Mouse (Mus musculus) forebrain, embryonic 11.5 days (tissue): ENCODE measurements around the gene Klk15. TPM values are rescaled to one million over a fixed set of nuclear protein-coding genes. Genes with fewer than 3 reads are reported as not detected.
A peak's percentile ranks its signal among the peaks of the same experiment; 100 is the strongest.

Experiments
- ATAC-seq: fragments of 200-750 bp; cut with Nextera tagmentation; replicated peaks from 2 replicates; pipeline ENCODE4 v1.8.0; 2017; ENCODE audit warnings: moderate TSS enrichment; ENCODE audit not compliant: low FRiP score
- DNase-seq: peaks from one replicate; pipeline ENCODE4 v3.0.0-alpha.2; 2017; ENCODE audit warnings: low spot score
- H3K27ac ChIP-seq: fragments of 300-500 bp; sonication (generic); 2 replicates; pipeline ENCODE4 v1.5.1; 2014; ENCODE audit warnings: low read depth, low read length
- H3K27me3 ChIP-seq: fragments of 300-500 bp; sonication (generic); 2 replicates; pipeline ENCODE4 v1.6.1; 2014; ENCODE audit warnings: mild to moderate bottlenecking, low read length, mixed read lengths; ENCODE audit not compliant: control insufficient read depth, insufficient read depth
- H3K36me3 ChIP-seq: fragments of 300-500 bp; sonication (generic); 2 replicates; pipeline ENCODE4 v1.6.1; 2014; ENCODE audit warnings: mild to moderate bottlenecking, low read length, moderate library complexity, mixed read lengths; ENCODE audit not compliant: control insufficient read depth, insufficient read depth
- H3K4me1 ChIP-seq: fragments of 300-500 bp; sonication (generic); replicated peaks from 2 replicates; pipeline ENCODE4 v1.6.1; 2014; ENCODE audit warnings: low read length, mixed read lengths; ENCODE audit not compliant: control insufficient read depth, insufficient read depth
- H3K4me2 ChIP-seq: fragments of 300-500 bp; sonication (generic); 2 replicates; pipeline ENCODE4 v1.6.1; 2014; ENCODE audit warnings: low read depth, mild to moderate bottlenecking, low read length, moderate library complexity, mixed read lengths; ENCODE audit not compliant: severe bottlenecking
- H3K4me3 ChIP-seq: fragments of 300-500 bp; sonication (generic); 2 replicates; pipeline ENCODE4 v1.5.1; 2014; ENCODE audit warnings: low read depth, low read length
- H3K9ac ChIP-seq: fragments of 300-500 bp; sonication (generic); 2 replicates; pipeline ENCODE4 v1.6.1; 2014; ENCODE audit warnings: low read length
- H3K9me3 ChIP-seq: fragments of 300-500 bp; sonication (generic); 2 replicates; pipeline ENCODE4 v1.6.1; 2016; ENCODE audit warnings: low read length, mixed read lengths; ENCODE audit not compliant: control insufficient read depth
- WGBS: fragments of 180-500 bp; shearing (Covaris S2); extraction: QIAGEN DNeasy Blood & Tissue Kit; methylation state at CpG from one replicate; pipeline ENCODE4 v1.1.7; 2014; 5-methylcytosine and 5-hydroxymethylcytosine counted together
- polyA plus RNA-seq: library from polyadenylated mRNA; unstranded; fragments of >200 nt; fragmentation: Nextera tagmentation; extraction: Ambion mirVana; gene quantifications from 2 replicates; pipeline ENCODE4 v1.2.1, GENCODE M21; 2014

The Klk15 gene
- not detected in 2 replicates for polyA plus RNA-seq

DNA sequence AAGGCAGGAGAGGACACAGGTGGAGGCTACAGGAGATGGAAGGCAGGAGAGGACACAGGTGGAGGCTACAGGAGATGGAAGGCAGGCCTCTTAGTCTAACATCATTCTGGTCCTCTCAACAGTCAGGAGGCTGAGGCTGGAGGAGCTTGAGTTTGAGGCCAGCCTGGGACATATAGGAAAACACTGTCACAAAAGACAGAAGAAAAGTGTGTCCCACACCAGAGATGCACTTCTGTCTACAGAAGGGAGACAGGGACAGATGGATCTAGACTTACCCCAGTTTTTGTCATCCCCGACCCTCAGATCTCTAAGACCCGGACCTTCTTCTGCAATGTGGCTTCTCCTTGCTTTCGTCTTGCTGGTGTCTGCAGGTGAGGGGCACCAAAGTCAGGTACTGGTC lies at the start of gene Klk15:
TSS of gene Klk15 (plus strand) at position 301 of the 400 bp plus-strand sequence.
- WGBS = 86% methylated on average over 3 of the region's 3 CpGs
- no peaks in the 10 kb centered on the region for H3K9me3 ChIP-seq
- no peak within 1 kb of the TSS for H3K4me3 ChIP-seq
- ATAC-seq (no peak), DNase-seq (no peak)
- H3K27ac ChIP-seq = no peak within 1 kb of the TSS
- no peak within 1 kb of the TSS for H3K9ac ChIP-seq
- no peaks in the 10 kb centered on the region for H3K27me3 ChIP-seq
- no peaks in the 10 kb centered on the region for H3K36me3 ChIP-seq
- no peaks in the 10 kb centered on the region for H3K4me1 ChIP-seq
- H3K4me2 ChIP-seq = no peak within 1 kb of the TSS

GRCm38 (mm10) chr7:43891365-43891764 lies 42.2 kb upstream of the Klk15 start:
- H3K27ac ChIP-seq = no peak overlapping the region
- no peaks in the 10 kb centered on the region for H3K36me3 ChIP-seq
- no peak overlapping the region for H3K4me3 ChIP-seq
- H3K9me3 ChIP-seq = no peaks in the 10 kb centered on the region
- 70% methylated on average over 5 of the region's 5 CpGs for WGBS
- DNase-seq (peak; percentile 7), ATAC-seq (no peak)
- no peak overlapping the region for H3K9ac ChIP-seq
- H3K27me3 ChIP-seq = no peaks in the 10 kb centered on the region
- H3K4me2 ChIP-seq = no peak overlapping the region
- no peaks in the 10 kb centered on the region for H3K4me1 ChIP-seq

- ATAC-seq = no peak
- 70% methylated on average over 3 of the region's 3 CpGs for WGBS
These were observed 41.8 kb upstream of the Klk15 start for GRCm38 (mm10) chr7:43891788-43892187.

DNA sequence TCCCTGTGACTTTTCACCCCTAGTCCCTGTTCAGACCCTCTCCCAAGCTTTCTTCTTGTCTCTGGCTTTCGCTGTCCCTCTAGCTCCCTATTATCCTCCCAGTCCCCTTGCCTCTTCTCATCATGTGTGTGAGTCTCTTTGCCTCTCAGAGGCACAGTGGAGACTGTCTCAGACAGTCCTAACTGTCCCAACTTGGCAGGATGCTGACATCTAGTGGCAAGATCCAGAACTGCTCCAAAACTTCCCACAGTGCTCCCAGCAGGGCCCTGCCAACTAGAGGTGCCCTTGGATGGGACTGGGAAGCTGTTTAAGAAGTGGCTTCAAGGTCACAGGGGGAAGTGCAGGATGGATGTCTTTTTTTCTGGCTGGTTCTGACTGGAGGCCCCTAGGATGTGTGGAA lies 38.7 kb upstream of the Klk15 start:
- Histone ChIP-seq H3K9ac (no peak overlapping the region), H3K4me3 (no peak overlapping the region), H3K36me3 (no peaks in the 10 kb centered on the region), H3K4me1 (no peaks in the 10 kb centered on the region), H3K4me2 (no peak overlapping the region), H3K9me3 (no peaks in the 10 kb centered on the region), H3K27me3 (no peaks in the 10 kb centered on the region), H3K27ac (no peak overlapping the region)
- ATAC-seq (peak; percentile 91), DNase-seq (peak; percentile 90)
- 4% methylated on average over 1 of the region's 1 CpGs for WGBS

More at GRCm38 (mm10) chr7:43891788-43892187, 41.8 kb upstream of the Klk15 start:
- Histone ChIP-seq H3K36me3 (no peaks in the 10 kb centered on the region), H3K4me2 (no peak overlapping the region), H3K4me3 (no peak overlapping the region), H3K9me3 (no peaks in the 10 kb centered on the region), H3K27ac (no peak overlapping the region), H3K4me1 (no peaks in the 10 kb centered on the region), H3K9ac (no peak overlapping the region), H3K27me3 (no peaks in the 10 kb centered on the region)
- DNase-seq = peak; percentile 18

- Histone ChIP-seq H3K4me1 (no peaks in the 10 kb centered on the region), H3K27me3 (no peaks in the 10 kb centered on the region), H3K4me3 (no peak overlapping the region), H3K9me3 (no peaks in the 10 kb centered on the region), H3K27ac (no peak overlapping the region), H3K36me3 (no peaks in the 10 kb centered on the region), H3K4me2 (no peak overlapping the region), H3K9ac (no peak overlapping the region)
- no peak for ATAC-seq
- DNase-seq = no peak
- 75% methylated on average over 9 of the region's 9 CpGs for WGBS
These were observed 18.7 kb upstream of the Klk15 start for GRCm38 (mm10) chr7:43914821-43915220.

DNA sequence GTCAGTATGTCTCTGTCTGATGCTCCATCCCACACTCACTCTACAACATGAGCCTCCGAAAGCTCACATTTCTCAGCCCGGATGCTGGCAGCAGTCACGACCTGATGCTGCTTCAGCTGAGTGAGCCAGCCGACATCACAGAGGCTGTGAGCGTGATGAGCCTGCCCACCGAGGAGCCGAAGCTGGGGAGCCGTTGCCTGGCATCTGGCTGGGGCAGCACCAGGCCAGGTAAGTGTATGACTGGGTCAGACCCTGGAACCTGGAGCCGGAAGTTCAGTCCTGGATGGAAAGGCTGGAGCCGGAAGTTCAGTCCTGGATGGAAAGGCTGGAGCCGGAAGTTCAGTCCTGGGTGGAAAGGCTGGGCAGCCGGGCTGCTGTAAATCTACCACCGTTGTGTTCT lies 15.1 kb upstream of the Klk15 start:
- H3K4me2 ChIP-seq = no peak overlapping the region
- no peak overlapping the region for H3K27ac ChIP-seq
- no peaks in the 10 kb centered on the region for H3K4me1 ChIP-seq
- no peak for ATAC-seq
- H3K4me3 ChIP-seq = no peak overlapping the region
- no peaks in the 10 kb centered on the region for H3K9me3 ChIP-seq
- DNase-seq = peak; percentile 42
- WGBS = 87% methylated on average over 13 of the region's 13 CpGs
- no peaks in the 10 kb centered on the region for H3K27me3 ChIP-seq
- no peaks in the 10 kb centered on the region for H3K36me3 ChIP-seq
- H3K9ac ChIP-seq = no peak overlapping the region

DNA sequence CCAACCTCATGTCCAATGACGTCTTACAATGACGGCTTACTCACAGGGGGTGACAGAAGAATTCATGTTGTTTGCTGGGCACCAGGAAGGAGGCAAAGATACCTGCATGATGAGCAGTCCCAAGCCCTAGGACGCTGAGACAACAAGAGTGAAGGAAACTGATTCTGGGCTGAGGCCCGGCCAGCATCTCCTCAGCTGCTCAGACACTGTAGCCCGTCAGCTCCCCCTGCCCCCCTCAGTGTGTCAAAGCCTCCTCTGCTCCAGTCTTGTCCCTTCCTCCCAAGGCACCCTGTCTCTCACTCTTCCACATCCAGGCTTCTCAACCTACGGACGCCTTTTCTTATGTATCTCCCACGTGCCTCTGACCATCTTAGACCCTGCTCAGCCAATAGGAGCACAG lies 14.7 kb upstream of the Klk15 start:
- no peak for ATAC-seq

DNA sequence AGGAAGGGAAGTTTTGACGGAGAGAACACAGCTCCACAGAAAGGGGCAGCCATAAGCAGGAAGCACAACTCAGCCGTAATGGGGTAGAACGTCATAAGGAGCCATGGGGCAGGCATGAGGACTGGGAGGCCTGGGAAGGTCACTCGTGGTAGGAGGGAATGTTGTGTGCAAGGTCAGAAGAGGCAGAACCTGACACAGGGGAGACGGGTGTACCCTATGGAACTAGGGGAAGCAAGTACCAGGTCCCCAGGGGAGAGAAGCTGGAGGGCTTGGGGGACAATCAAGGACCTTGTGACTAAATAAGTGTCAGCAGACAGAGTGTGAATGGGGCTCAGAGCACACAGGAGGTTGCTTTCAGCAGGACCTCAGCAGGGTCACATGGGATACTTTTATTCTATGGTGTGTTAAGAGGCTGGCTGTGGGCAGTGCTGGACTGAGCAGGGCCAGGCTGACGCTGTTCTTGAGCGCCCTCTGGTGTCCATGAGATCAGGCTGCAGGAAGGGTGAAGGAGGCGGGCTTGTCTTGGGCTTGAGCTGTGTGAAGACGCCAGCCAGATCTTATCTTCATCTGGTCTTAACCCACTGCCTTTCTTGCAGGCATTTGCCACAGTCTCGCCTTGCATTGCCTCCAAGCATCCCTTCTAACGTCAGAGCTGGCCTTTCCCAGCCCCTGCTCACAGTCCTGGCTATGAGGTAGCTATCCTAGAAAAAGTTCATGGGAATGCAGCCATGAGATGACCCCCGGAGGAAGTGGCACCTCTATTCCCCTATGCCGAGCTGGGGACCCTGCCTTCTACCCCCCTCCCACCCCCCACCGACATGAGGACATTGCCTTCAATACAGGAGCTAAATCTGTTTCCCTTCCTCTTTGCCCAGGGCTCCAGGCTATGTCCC lies 13.7 kb upstream of the Klk15 start:
- H3K36me3 ChIP-seq = no peaks in the 10 kb centered on the region
- peak; percentile 86 for DNase-seq
- H3K4me3 ChIP-seq = no peak overlapping the region
- H3K4me2 ChIP-seq = no peak overlapping the region
- no peak overlapping the region for H3K27ac ChIP-seq
- no peaks in the 10 kb centered on the region for H3K9me3 ChIP-seq
- H3K9ac ChIP-seq = no peak overlapping the region
- no peaks in the 10 kb centered on the region for H3K27me3 ChIP-seq
- 33% methylated on average over 14 of the region's 14 CpGs for WGBS
- peak; percentile 88 for ATAC-seq
- H3K4me1 ChIP-seq = no peaks in the 10 kb centered on the region

More for the DNA sequence above, 14.7 kb upstream of the Klk15 start:
- Histone ChIP-seq H3K36me3 (no peaks in the 10 kb centered on the region), H3K27ac (no peak overlapping the region), H3K4me1 (no peaks in the 10 kb centered on the region), H3K9me3 (no peaks in the 10 kb centered on the region), H3K27me3 (no peaks in the 10 kb centered on the region), H3K4me2 (no peak overlapping the region), H3K4me3 (no peak overlapping the region), H3K9ac (no peak overlapping the region)
- WGBS = 80% methylated on average over 8 of the region's 8 CpGs
- DNase-seq = peak; percentile 47

DNA sequence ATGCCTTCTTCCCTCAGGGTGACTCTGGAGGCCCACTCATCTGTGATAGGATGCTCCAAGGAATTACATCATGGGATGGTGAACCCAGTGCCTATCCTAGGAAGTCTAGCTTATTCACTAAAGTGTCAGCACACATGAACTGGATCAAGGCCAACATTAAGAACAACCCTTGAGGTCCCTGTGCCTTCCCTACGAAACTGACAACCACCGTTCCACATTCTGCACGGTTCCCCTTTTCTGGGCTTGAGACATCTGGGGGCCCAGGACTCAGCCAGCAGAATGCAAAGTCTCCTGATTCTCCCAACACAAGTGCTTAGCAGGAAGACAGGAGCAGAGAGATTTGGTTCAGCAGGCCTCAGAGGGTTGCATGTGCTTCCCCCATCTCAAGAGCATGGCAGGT lies 13.0 kb upstream of the Klk15 start:
- Histone ChIP-seq H3K27me3 (no peaks in the 10 kb centered on the region), H3K9ac (no peak overlapping the region)
- 92% methylated on average over 3 of the region's 3 CpGs for WGBS

More for the DNA sequence above, 13.0 kb upstream of the Klk15 start:
- ATAC-seq (no peak), DNase-seq (no peak)
- Histone ChIP-seq H3K36me3 (no peaks in the 10 kb centered on the region), H3K9me3 (no peaks in the 10 kb centered on the region), H3K27ac (no peak overlapping the region), H3K4me3 (no peak overlapping the region), H3K4me2 (no peak overlapping the region), H3K4me1 (no peaks in the 10 kb centered on the region)
